In genomic region chr17:30990254-30990653, GRCm38 (mm10) we compare ENCODE assay signal across 8 mouse cellular contexts. TPM values are rescaled to one million over a fixed set of nuclear protein-coding genes. Genes with fewer than 3 reads are reported as not detected.
DNase-seq lines count a peak whose midpoint lies in the region; ATAC-seq and TF ChIP-seq lines count a peak whose summit lies in the region.
"Had no signal": no experiment of that assay in that cellular context is flagged by ENCODE, and none has a peak within 500 bp of the region (broad histone marks: within the 10 kb centered on the region; RNA-seq: fewer than 3 reads in every experiment).

No protein-coding gene starts in this region.

- H3K27ac ChIP-seq in intestine, postnatal 0 days (ENCODE audit: low read depth, low read length) = no peak overlapping the region
- H3K27ac ChIP-seq in intestine, embryonic 15.5 days = no peak overlapping the region
- H3K27ac ChIP-seq in ES-Bruce4 (ENCODE audit: insufficient read depth, low read length) = no peak overlapping the region
- H3K27ac ChIP-seq: embryonic facial prominence, embryonic 15.5 days had no signal

- H3K9me3 ChIP-seq in intestine, postnatal 0 days (ENCODE audit: control insufficient read depth) = no peaks in the 10 kb centered on the region
- H3K9me3 ChIP-seq in intestine, embryonic 15.5 days = no peaks in the 10 kb centered on the region
- H3K9me3 ChIP-seq in ES-Bruce4 (replicated peaks; ENCODE audit: control insufficient read depth, insufficient read depth, low read length, poor library complexity, severe bottlenecking) = no peaks in the 10 kb centered on the region
- H3K9me3 ChIP-seq: embryonic facial prominence, embryonic 15.5 days had no signal

- DNase-seq in A20 (ENCODE audit: low read depth, low spot score) = peak; percentile 28
- DNase-seq in retina, embryonic 14.5 days (ENCODE audit: low spot score) = peak; percentile 79
- no peak for DNase-seq in gastrocnemius, adult 8-10 months (ENCODE audit: low spot score in 2 of 2)

- no peak overlapping the region for H3K4me2 ChIP-seq in intestine, postnatal 0 days (replicated peaks; ENCODE audit: low read depth)
- H3K4me2 ChIP-seq in intestine, embryonic 15.5 days (replicated peaks) = no peak overlapping the region
- H3K4me2 ChIP-seq: embryonic facial prominence, embryonic 15.5 days had no signal

- H3K9ac ChIP-seq in intestine, postnatal 0 days (ENCODE audit: low read depth, low read length) = no peak overlapping the region
- no peak overlapping the region for H3K9ac ChIP-seq in intestine, embryonic 15.5 days
- H3K9ac ChIP-seq in ES-Bruce4 (ENCODE audit: low read depth, poor library complexity, severe bottlenecking) = no peak overlapping the region
- H3K9ac ChIP-seq: embryonic facial prominence, embryonic 15.5 days had no signal

- ATAC-seq in intestine, postnatal 0 days = no peak
- no peak for ATAC-seq in intestine, embryonic 15.5 days
- ATAC-seq in granulocyte monocyte progenitor cell, adult 5-6 weeks (replicated peaks; ENCODE audit: poor library complexity, severe bottlenecking) = peak; percentile 55; the same call in 1 of the 2 replicates

- WGBS in intestine, postnatal 0 days = 55% methylated on average over 10 of the region's 10 CpGs
- WGBS in intestine, embryonic 15.5 days = 62% methylated on average over 10 of the region's 10 CpGs

- no peaks in the 10 kb centered on the region for H3K27me3 ChIP-seq in intestine, postnatal 0 days (replicated peaks; ENCODE audit: control insufficient read depth, insufficient read depth, low read length)
- no peaks in the 10 kb centered on the region for H3K27me3 ChIP-seq in intestine, embryonic 15.5 days (replicated peaks)
- no peaks in the 10 kb centered on the region for H3K27me3 ChIP-seq in ES-Bruce4 (ENCODE audit: control insufficient read depth, insufficient read depth, low read length, poor library complexity, severe bottlenecking)
- H3K27me3 ChIP-seq: embryonic facial prominence, embryonic 15.5 days had no signal

- no peak for TF ChIP-seq EP300 in ES-Bruce4 (IDR thresholded peaks at IDR 0.05; ENCODE audit: insufficient read depth, low read depth, low read length)

- no peaks in the 10 kb centered on the region for H3K36me3 ChIP-seq in intestine, postnatal 0 days (ENCODE audit: control insufficient read depth, insufficient read depth)
- H3K36me3 ChIP-seq in intestine, embryonic 15.5 days = no peaks in the 10 kb centered on the region
- H3K36me3 ChIP-seq in ES-Bruce4 (ENCODE audit: control insufficient read depth, insufficient read depth, low read length, poor library complexity, severe bottlenecking) = no peaks in the 10 kb centered on the region
- H3K36me3 ChIP-seq: embryonic facial prominence, embryonic 15.5 days had no signal

- TF ChIP-seq CTCF in intestine, postnatal 0 days (IDR thresholded peaks at IDR 0.05; ENCODE audit: low read depth) = peak; percentile 79
- TF ChIP-seq CTCF in ES-Bruce4 (IDR thresholded peaks at IDR 0.05; ENCODE audit: low read depth, low read length) = peak; percentile 36

- H3K4me3 ChIP-seq in intestine, postnatal 0 days (ENCODE audit: low read depth, low read length) = no peak overlapping the region
- no peak overlapping the region for H3K4me3 ChIP-seq in intestine, embryonic 15.5 days (replicated peaks)
- no peak overlapping the region for H3K4me3 ChIP-seq in ES-Bruce4 (ENCODE audit: low read depth, low read length)
- H3K4me3 ChIP-seq: embryonic facial prominence, embryonic 15.5 days had no signal

- TF ChIP-seq POLR2A in ES-Bruce4 (IDR thresholded peaks at IDR 0.05; ENCODE audit: insufficient read depth, low read length) = no peak

- no peaks in the 10 kb centered on the region for H3K4me1 ChIP-seq in intestine, postnatal 0 days (replicated peaks; ENCODE audit: control insufficient read depth, insufficient read depth, low read length)
- H3K4me1 ChIP-seq in intestine, embryonic 15.5 days (replicated peaks) = no peaks in the 10 kb centered on the region
- no peaks in the 10 kb centered on the region for H3K4me1 ChIP-seq in ES-Bruce4 (ENCODE audit: control insufficient read depth, insufficient read depth, low read length)
- H3K4me1 ChIP-seq: embryonic facial prominence, embryonic 15.5 days had no signal

RNA-seq across cellular contexts. Expression of gene Umodl1, which starts 35.8 kb away (rescaled TPM):
- 0.04 TPM in 1 of 2 replicates, not detected in the other for polyA plus RNA-seq in intestine, postnatal 0 days (2015; fragmentation: Nextera tagmentation; extraction: Ambion mirVana)
- 0.06 TPM in 1 of 2 replicates, not detected in the other for polyA plus RNA-seq in intestine, embryonic 15.5 days (2015; fragmentation: Nextera tagmentation; extraction: Ambion mirVana)
- not detected in 2 replicates for polyA plus RNA-seq in ES-Bruce4 (2011; ENCODE audit: insufficient read depth, insufficient read length, low read depth, missing spikeins)
- not detected in 2 replicates for total RNA-seq in granulocyte monocyte progenitor cell, adult 5-6 weeks (2014; fragmentation: Nextera tagmentation)
- not detected in 2 replicates for total RNA-seq in granulocyte monocyte progenitor cell, adult 5-6 weeks (2017)
- total RNA-seq in gastrocnemius, adult 8-10 months (2022) = not detected

Comparison
In these comparisons a context has a peak if more than half of its experiments do, and no peak if none do; other contexts are left out.
1. DNase-seq: peak in A20 (single experiment) and retina, embryonic 14.5 days (single experiment); none in gastrocnemius, adult 8-10 months (0 of 2).